Mouse (Mus musculus) G1E (cell line): ENCODE results near the gene Gpr107.

Experiments
- CTCF ChIP-seq: IDR thresholded peaks from 2 replicates; pipeline ENCODE4 v1.5.1; 2012; ENCODE audit warnings: low read depth, low read length, inconsistent platforms, mixed read lengths
- GATA1 ChIP-seq: IDR thresholded peaks from 2 replicates; pipeline ENCODE4 v1.6.1; 2012; ENCODE audit warnings: borderline replicate concordance, low read length, inconsistent platforms, mixed read lengths

DNA sequence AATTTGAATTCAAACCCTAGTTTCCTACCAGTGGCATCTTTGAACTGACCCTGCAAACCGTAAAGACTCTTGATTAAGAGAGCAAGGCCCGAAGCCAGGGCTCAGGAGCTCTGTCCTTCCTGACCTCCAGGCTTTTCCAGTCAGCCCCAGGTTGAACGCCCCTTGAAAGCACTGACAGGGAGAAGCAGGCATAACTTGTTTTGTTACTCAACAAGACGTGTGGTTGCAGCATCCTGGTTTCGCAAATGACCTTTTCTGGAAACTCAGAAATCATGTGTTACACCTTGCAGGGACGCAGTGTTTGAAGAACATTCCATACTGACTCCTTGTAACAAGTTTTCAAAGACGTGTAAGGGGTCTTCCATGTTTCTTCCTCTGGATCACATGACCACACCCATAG lies 5.1 kb upstream of the Gpr107 start:
- TF ChIP-seq GATA1 (no peak), CTCF (no peak)
